Mouse (Mus musculus) brain, embryonic 14.5 days (tissue): ENCODE data around the gene Hpca.

Experiments used
- CTCF ChIP-seq: fragments of 200-500 bp; IDR thresholded peaks from 2 replicates; pipeline ENCODE4 v1.5.1; 2012; ENCODE audit warnings: inconsistent platforms, mild to moderate bottlenecking, moderate library complexity, borderline replicate concordance; ENCODE audit not compliant: insufficient read depth, insufficient read length; ENCODE audit errors: extremely low read depth
- POLR2A ChIP-seq: fragments of 200-500 bp; IDR thresholded peaks from 2 replicates; pipeline ENCODE4 v1.6.1; 2012; ENCODE audit warnings: mild to moderate bottlenecking, inconsistent platforms, borderline replicate concordance; ENCODE audit not compliant: poor library complexity, insufficient read depth, insufficient read length, severe bottlenecking; ENCODE audit errors: extremely low read depth

DNA sequence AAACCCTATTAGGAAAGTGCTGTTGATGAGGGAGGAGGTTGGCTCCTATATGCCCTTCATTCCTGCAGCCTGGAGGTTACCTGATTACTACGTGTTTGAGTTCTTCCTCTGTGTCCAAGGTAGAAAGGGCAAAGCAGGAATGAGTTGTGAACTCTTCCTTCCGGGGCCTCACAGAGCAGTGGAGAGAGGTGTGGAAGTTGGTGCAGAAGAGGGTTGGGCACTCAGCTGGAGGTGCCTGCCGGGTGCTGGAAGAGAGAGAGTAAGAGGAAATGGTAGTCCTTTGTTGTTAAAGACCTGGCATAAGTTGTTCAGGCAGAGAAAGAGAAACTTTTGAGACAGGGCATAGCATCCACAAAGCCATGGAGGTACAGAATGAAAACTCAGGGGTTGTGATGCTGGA is 39.9 kb downstream of the Hpca start:
- no peak for TF ChIP-seq POLR2A
- TF ChIP-seq CTCF, result no peak
